Mouse (Mus musculus): Measurements from ENCODE around the gene Tet2.
"Not testable (repeated sequence)": the region's sequence is repeated elsewhere in the genome, so short reads cannot be mapped to it uniquely, and the experiment has no call there.

The Tet2 gene
- long read RNA-seq, experiment 1, partial matches to known transcripts, result 1 of 6 reads
- long read RNA-seq, experiment 1, other reads (novel, unspliced or antisense), result 5 of 6 reads
- long read RNA-seq, experiment 2, partial matches to known transcripts, result 7 of 15 reads
- long read RNA-seq, experiment 2, other reads (novel, unspliced or antisense), result 7 of 15 reads

- intact Hi-C loops (cut with DNase I), result loop anchor here (5.0 kb wide), 1 partner anchor 58 kb away; no protein-coding TSS in a partner anchor
Observed at GRCm38 (mm10) chr3:133544551-133545303, at the start of gene Tet2. Gene Tet2 (minus strand): TSS chr3:133545139.

GRCm38 (mm10) chr3:133592995-133593394 is 48.1 kb upstream of the Tet2 start:
- intact Hi-C loops (cut with DNase I), result not testable (repeated sequence)

GRCm38 (mm10) chr3:133590506-133591152 is 45.7 kb upstream of the Tet2 start:
- intact Hi-C loops (cut with DNase I), result no loop called here

GRCm38 (mm10) chr3:133585010-133585409 is 40.1 kb upstream of the Tet2 start:
- intact Hi-C loops (cut with DNase I), result no loop called here

- intact Hi-C loops (cut with DNase I), result no loop called here
Observed at GRCm38 (mm10) chr3:133583411-133584025, 38.6 kb upstream of the Tet2 start.

GRCm38 (mm10) chr3:133582969-133583368 is 38.0 kb upstream of the Tet2 start:
- intact Hi-C loops (cut with DNase I), result no loop called here

- intact Hi-C loops (cut with DNase I), result no loop called here
Observed at GRCm38 (mm10) chr3:133582096-133582495, 37.2 kb upstream of the Tet2 start.

GRCm38 (mm10) chr3:133581541-133581940 is 36.6 kb upstream of the Tet2 start:
- intact Hi-C loops (cut with DNase I), result no loop called here

- intact Hi-C loops (cut with DNase I), result no loop called here
Observed at GRCm38 (mm10) chr3:133579671-133580070, 34.7 kb upstream of the Tet2 start.

- intact Hi-C loops (cut with DNase I), result no loop called here
Observed at GRCm38 (mm10) chr3:133579140-133579539, 34.2 kb upstream of the Tet2 start.

- intact Hi-C loops (cut with DNase I), result no loop called here
Observed at GRCm38 (mm10) chr3:133574969-133575368, 30.0 kb upstream of the Tet2 start.

GRCm38 (mm10) chr3:133571961-133572360 is 27.0 kb upstream of the Tet2 start:
- intact Hi-C loops (cut with DNase I), result no loop called here

GRCm38 (mm10) chr3:133563503-133564205 is 18.7 kb upstream of the Tet2 start:
- intact Hi-C loops (cut with DNase I), result no loop called here

GRCm38 (mm10) chr3:133559413-133560114 is 14.6 kb upstream of the Tet2 start:
- intact Hi-C loops (cut with DNase I), result no loop called here

GRCm38 (mm10) chr3:133557602-133558001 is 12.7 kb upstream of the Tet2 start:
- intact Hi-C loops (cut with DNase I), result no loop called here

GRCm38 (mm10) chr3:133557154-133557553 is 12.2 kb upstream of the Tet2 start:
- intact Hi-C loops (cut with DNase I), result no loop called here

- intact Hi-C loops (cut with DNase I), result no loop called here
Observed at GRCm38 (mm10) chr3:133555378-133555777, 10.4 kb upstream of the Tet2 start.

- intact Hi-C loops (cut with DNase I), result no loop called here
Observed at GRCm38 (mm10) chr3:133554552-133555067, 9.7 kb upstream of the Tet2 start.

GRCm38 (mm10) chr3:133554092-133554491 is 9.2 kb upstream of the Tet2 start:
- intact Hi-C loops (cut with DNase I), result no loop called here

- intact Hi-C loops (cut with DNase I), result no loop called here
Observed at GRCm38 (mm10) chr3:133551941-133552340, 7.0 kb upstream of the Tet2 start.

All from adrenal gland (tissue).